Mouse (Mus musculus) testis, postnatal 10 days (tissue): ENCODE measurements at regions not wholly inside any gene's neighbourhood (a gene's known extent, or its start where the extent isn't known, plus 50 kb on each side); places are given as distances from the start of the nearest gene placed in this dataset.

Experiments used
- DNase-seq: peaks from one replicate; pipeline ENCODE4 v3.0.0; 2021; ENCODE audit warnings: low spot score

DNA sequence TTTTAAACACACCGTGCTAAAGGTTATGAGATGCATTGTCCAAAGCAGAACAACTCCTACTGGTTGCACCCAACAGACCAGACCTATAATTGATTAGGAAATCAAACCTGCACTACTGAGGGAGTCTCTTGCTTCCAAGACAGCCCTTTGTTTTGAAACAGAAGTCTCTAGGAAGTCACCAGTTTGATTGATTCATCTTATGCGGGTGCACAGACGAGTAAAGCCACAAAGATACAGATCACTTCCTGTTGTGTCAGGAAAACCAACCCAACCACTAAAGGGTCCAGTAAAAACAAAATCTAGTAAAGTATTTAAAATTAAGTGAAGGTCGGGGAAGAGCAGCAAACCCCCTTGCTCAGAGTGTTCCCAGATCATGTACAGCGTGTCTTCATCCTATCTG is 58.3 kb upstream of the N6amt1 start:
- DNase-seq = no peak

DNA sequence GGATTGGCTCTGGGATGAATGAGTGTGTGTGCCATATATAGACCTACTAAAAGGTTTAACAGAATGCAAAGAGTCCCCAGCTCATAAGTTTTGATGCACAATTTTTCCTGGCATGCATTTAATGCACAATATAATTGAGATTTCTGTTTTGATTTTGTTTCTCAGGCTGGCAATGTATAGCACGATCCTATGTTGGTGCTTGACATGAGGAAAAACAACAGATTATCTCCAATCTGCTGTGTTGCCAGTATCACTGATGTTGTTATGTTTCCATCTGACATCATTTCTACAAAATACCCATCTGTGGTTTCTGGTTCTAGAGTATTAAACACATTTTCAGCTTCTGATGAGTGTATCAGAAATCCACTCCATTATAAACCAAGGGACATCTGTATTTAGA is 61.2 kb upstream of the N6amt1 start:
- no peak for DNase-seq

DNA sequence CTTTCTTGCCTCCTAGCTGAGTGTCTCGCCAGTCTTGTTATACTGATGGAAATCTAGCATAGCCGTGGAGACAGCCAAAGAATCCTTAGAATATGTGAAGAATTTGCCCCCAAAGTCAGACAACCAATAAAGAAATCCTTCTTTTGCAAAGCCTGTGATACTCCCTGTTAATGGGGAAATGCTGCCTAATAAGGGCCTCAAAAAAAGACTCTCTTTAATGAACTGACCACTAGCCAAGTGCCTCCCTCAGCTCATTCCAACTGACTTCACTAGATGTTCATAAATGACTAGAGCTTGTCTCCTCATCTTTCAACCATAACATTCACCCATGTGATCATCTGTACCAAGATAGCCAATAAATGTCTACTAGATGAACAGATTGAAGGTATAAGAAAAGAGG is 62.3 kb upstream of the N6amt1 start:
- DNase-seq = no peak

DNA sequence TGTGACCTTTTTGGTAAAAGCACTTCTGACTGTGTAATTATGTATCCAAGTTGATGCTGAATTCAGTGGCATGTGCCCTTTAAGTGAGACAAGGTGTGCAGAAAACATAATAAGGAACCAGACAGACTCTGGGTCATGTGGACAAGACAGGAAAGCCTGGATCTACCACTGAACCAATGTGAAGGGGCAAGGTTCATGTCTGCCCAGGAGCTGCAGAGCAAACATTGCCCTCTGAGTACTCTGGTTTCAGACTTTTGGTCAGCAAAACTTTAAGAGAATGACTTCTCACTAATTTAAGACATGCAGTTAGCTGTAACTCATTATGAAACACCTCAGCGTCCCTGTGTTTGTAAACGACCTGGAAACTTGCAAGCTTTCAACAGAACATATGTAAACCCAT is 68.3 kb upstream of the N6amt1 start:
- no peak for DNase-seq

DNA sequence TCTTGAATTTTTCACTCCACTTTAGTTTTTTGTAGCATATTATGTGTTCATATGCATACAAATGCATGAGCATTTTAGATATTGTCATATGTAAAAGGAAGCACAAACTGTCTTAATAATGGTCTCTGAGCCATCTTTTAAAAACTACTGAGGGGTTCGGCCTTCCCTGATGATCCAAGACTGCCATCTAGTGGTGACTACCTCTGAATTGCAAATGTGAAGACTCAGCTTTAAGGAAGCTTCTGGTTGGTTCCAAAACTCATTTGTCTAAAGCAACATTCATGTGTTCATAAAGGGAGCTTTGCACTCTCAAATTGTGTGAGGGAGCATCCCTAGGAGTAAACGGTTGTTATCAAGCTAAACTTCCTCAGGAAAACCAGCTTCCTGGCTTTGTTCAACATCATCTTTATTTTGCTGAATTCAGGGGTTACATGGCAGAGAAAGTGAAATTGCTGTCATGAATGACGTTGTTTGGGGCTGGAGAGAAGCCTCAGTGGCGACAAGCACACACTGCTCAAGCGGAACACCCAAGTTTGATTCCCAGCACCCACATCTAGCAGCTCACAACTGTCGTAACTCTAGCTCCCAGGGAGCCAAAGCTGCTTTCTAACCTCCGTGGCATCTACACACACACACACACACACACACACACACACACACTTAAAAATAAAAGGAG is 69.0 kb upstream of the N6amt1 start:
- DNase-seq = no peak

DNA sequence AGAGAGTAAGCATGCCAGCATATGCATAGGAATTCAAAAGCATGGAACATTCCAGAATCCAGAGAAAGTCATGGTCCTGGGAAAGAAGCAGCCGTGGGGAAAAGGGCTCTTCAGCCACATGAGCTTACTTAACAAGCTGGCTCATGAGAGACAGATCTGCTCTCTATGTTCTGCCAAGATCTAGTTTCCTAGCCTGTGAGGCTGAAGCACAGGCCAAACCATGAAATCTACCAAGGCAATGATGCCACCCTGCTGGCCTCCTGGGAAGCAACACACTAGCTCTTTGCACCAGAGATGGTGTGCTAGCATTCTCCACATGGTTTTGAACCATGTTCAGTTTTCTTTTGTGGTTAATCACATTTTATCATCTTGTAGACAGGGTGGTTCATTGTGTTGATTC is 75.5 kb upstream of the N6amt1 start:
- DNase-seq = no peak

DNA sequence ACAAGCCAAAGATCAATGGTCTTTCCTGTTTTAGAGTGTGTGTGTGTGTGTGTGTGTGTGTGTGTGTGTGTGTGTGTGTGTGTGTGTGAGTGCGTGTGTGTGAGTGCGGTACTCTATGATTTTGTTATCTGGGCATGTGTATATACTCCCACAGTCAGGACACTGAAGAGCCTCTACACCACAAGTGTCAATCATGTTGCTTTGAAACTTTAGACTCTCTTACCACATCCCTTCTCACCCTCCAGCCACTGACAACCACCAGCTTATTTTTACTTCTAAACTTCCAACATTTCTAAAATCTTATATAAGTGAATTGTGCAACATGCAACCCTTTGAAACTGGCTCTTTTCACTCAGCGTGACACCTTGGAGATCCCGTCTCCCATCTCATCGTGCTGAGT is 81.6 kb upstream of the N6amt1 start:
- DNase-seq = no peak

DNA sequence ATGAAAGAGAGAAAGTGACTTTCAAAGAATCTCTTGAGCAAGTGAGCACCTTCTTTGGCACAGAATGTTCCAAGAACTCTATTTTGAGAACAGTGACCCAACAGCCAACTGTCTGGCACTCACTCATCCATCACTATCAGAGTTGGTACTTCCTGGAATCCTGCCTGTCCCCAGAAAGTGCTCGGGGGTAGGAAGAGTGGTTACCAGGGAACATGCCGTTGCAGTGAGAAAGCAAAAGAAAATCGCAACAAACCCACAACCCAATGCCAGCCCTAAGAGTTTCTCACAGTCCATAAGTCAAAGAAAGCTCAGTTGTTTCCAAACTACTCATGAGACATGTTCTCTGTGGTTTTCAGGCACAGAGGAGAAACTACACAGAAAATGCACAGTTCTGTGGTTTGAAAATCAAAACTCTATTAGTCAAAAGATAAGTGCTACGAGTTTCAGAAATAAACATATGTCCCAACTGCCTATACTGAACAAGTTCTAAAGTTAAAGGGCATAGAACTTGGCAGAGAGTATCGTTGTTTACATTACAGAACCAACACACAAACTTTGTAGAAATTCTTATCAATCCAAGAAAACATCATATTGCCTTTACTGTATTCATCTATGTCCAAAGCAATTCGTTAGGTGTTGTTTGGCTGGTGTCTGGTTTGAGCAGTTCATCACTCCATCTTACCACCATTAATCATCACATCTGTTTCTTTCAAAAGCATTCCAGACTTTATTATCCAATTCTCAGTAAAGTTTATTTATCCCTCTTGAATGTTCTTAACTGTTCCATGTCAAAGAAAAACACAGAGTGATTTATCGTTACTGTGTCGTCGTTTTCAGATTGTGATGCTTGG is 85.8 kb upstream of the N6amt1 start:
- no peak for DNase-seq

DNA sequence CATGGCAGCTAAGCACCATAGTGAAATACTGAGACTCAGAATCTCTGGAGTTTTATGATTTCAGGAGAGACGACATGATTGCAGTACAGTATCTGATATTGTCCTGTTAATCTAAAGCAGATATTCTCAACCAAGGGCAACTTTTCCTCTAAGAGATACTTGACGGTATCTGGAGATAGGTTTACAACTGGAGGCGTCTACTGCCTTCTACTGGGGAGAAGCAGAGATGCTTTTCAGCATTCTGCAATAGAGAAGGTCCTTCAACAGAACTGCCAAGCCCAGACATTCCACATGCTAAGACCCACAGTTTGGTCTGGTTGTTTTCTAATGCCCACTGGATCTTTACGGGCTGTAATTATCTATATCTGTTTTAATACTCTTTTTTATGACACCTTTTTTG is 86.5 kb upstream of the N6amt1 start:
- DNase-seq = no peak

DNA sequence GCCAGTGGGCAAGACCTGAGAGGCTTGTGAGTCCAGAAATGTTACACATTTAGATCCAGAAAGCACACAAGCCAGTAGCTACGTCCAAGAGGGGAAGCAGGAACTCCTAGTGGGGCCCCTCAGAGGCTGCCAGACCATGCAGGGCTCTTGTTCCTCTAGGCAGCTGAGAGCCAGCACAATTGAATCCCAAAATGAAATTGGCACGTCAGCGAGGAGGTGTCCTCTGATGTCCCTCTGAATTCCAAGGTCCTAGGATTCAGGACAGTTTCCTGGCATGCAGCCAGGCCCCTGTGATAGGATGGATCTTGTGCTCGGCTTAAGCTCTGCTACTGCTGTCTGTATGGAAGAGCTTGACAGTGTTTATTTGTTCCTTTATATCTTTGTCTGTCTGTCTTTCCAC is 90.4 kb upstream of the N6amt1 start:
- DNase-seq = peak; percentile 69

DNA sequence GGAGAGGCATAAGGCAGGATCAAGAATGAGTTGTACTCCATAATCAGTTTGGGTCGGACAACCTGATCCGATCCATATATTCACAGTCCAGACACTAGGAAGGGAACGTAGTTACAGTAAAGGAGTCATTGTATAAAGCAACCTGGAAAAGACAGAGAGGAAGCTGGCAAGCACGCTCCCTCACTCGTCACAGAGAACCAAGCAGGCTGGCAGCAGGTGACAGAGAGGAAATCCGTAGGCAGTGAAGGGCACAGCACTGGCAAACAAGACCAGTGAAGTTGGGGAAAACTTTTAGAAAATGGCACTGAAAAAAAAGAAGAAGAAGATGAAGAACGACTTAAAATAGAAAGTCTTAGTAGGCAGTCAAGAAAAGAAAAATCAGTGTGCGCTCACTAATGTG is 90.9 kb upstream of the N6amt1 start:
- DNase-seq = no peak

DNA sequence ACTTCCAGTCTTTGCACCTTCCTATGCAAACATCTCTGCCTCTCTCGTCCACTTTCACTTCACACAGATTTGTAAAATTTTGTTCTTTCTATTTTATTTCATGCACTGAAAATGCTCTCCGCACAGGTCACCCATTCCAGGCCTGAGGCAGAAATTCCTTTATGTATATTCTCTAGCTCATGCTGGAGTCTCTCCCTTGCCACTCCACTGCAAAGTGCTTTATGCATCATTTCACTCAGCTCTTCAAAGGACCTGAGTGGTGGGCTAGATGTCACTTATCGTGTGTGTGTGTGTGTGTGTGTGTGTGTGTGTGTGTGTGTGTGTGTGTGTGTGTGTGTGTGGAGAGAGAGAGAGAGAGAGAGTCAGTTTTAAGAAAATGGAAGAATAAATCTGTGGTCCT is 91.5 kb upstream of the N6amt1 start:
- DNase-seq = no peak

DNA sequence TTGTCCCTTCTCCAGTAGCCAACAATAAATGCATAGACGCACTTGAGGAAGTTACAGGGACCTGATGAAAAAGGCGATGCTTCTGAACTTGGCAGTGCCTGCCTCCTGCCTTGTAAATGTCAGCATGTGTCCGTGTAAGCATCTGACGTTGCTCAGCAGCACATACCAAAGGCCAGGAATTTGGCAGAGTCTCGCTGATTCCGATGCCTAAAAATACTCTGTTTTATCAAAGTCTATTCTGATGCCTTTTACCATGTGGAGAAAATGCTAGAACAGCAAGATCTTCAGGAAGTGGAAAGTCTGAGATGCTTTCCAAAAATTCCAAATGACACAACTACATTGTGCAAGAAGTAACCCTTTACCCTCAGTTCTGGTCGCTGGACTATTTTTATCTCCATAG is 92.5 kb upstream of the N6amt1 start:
- DNase-seq = no peak

DNA sequence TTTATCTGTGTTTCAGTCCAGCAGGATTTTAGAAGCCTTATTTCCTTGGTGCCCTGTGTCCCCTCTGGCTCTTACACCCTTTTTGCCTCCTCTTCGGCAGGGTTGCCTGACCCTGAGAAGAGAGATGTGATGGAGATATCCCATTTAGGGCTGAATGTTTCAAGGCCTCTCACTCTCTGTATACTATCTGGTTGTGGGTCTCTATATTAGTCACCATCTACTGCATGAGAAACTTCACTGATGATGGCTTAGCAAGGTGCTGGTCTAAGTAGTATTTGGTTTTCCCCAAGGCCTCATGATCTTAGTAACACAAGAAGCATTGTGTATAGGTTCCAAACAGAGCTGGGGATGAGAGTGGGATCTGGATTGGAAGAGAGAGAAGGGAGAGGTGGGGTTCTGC is 99.2 kb upstream of the N6amt1 start:
- DNase-seq = no peak

DNA sequence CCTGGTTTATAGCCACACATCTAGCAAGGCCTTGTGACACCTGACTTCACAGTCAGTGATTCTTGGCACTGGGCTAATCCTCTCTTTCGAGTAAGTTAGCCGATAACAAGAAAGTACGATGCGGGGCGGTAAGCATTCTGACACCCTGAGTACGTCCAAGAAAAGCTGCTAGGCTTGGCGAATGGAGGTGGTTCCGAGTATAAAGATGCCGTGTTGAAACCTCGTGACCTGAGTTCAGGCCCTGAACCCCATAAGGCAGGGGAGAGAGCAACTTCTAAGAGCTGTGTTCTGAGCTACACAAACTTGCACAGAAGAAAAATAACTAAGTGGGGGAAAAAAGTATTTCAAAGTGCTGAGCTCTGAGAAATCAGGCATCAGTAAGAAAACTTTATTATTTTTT is 103.5 kb upstream of the N6amt1 start:
- no peak for DNase-seq

DNA sequence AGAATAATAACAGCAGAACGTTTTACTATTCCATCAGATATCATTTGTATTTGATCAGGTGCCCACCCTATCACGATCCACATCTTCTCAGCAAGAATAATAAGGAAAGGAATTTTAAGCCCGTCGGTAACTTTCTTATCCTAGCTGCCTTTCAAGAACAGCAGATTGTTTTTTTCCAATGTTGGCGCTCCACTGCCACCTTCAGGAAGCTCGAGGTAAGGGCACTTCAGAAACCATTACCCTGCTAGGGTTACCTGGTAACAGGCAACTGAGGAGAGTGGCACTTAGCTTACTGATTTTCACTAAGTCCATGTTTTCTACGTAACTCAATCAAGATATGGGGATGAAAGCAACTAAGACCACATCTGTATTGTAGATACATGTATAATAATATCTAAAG is 104.1 kb upstream of the N6amt1 start:
- DNase-seq = no peak

DNA sequence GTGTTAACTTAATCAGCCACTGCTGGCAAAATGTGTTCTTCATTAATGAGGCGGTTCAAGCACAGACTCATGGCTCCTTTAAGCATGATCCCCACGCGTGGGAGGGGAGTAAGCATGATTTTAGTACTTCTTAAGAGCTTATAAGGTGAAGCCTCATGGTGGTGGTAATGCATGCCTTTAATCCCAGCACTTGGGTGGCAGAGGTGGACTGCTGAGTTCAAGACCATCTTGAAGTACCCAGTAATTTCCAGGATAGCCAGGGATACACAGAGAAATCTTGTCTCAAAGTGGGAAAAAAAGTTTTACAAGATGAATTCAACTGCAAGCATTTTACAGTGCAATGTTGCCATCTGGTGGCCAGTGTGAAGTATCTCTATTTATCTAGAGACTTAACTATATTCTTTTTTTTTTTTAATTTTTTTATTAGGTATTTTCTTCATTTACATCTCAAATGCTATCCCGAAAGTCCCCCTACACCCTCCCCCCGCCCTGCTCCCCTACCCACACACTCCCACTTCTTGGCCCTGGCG is 105.4 kb upstream of the N6amt1 start:
- DNase-seq = peak; percentile 82

DNA sequence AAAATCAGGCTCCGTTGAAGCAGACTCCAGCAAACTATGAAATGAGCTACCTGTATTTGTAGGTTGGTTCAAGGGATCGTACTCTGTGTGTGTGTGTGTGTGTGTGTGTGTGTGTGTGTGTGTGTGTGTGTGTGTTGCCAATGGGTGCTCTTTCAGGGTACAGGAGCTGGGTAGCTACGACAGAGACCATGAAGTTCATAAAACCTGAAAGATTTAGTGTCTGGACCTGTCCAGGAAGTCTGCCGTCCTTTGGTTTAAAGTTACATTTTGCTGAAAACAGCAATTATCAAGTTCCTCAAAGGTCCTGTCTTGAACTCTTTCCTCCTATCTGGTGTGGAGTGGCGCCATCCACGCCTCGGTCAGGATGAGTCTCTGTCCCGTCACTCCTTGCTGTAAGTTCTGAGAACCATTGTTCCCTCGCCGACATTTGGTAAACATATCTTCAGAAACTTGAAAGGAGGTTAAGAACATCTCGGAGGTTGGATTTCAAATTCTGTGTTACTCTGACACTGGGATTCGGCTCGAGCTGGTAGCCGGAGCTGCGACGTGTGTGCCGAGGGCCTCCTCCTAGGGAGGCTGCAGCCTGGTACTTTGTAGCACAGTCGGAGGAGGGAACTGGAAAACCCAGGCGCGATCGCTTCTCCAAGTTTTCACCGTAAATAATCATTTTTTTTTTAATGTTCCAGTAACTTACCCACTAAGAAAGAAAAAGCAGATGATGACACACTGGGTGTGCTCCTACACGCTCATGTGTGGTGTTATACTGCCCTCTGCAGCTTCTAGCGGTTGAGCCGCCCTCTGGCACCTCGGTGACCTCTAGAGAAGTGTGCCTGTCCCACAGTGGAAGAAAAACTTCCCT is 107.8 kb upstream of the N6amt1 start:
- DNase-seq = peak; percentile 75

DNA sequence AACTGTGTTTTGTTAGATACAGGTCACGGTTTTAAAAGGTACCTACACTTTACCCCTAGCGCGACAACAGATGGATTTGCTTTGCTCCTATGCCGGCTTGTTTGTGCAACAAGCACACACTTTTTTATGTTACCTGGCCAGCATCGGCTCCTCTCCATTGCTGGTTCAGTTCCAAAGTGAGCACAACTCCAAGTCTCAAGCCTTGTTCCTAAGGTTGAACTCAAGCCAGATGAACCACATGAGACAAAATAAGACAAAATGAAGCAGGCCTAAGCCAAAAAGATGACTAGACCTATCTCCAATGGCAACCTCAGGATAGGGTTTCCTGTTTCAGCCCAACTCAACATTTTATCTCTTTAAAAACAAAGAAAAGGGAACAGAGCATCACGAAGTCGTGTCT is 108.5 kb upstream of the N6amt1 start:
- no peak for DNase-seq

DNA sequence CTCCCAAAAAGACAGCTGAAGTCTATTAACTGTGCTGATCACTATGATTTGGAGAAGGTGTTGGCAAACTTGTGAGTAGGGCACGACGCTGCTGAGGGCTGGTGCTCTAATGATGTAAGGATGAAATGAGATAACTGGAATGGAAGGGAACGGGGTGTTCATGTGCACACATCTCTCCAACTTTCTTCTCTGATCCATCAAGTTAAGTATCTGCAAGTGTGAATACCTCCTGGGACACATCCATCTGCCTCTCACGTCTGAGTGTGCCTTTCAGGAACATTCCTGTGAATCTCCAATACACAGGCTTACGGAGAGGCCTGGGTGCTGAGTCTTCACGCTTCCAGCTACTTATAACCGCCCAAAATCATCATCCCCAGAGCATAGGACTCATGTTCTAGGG is 112.0 kb upstream of the N6amt1 start:
- no peak for DNase-seq

DNA sequence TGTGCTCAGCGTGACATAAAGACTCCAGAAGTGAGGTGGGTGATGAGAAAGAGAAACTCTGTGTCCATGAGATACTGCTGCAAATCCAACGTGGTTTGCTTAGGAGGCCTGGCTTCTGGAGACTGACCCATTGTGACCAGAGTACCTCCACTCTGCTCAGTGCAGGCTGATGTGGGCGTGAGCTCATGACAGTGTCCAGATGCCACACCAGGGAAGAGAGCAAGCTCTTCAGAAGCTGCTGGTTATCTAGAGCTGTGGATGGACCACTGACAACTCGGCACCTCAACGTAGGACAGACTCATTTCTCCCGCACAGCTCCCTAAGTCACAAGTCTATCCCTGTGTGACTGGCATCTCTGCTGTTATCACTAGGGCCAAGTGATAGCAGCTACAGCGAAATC is 114.9 kb upstream of the N6amt1 start:
- DNase-seq = no peak

DNA sequence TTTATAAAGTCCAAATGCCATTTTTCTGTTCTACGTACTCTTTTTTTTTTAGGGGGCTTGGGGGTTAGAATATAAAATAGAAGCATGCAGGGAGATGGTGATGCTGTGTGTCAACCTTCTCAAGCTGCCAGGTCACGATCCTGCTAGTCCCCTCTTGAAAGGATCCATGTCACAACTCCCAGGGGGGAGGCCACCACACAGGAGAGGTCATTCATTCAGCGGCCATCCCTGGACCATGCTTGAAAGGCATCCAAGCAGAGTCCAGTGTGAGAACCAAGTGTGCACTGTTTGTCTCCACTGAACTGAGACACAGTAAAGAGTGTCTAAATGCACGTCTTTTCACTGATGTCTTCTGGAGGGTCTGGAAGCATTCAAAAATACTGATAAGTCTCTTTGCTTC is 119.8 kb upstream of the N6amt1 start:
- no peak for DNase-seq

DNA sequence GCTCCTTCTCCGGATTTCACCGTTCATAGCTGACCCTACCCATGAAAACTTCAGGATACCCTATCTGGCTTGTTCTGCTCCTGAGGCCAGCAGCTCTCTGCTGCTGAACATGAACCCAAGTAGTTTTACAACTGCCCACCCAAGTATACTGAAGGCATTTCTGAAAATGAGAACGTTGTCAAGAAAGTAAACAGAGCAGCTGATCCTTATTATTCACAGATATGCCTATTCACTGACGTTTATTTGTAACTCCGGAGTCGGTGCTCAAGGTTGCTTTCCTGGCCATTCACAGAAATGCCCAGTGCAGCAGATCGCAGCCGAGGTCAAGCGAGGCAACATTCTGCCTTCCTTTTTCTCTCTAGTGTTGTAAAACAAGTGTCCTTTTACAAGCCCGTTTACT is 128.4 kb upstream of the N6amt1 start:
- DNase-seq = no peak
